Mouse (Mus musculus): ENCODE measurements around the gene Grk1.

Gene Grk1

GRCm38 (mm10) chr8:13430866-13431265 is 26.0 kb downstream of the Grk1 start:
- Histone ChIP-seq H3K36me3 (ENCODE audit: insufficient read depth, low read length) (no peaks in the 10 kb centered on the region), H3K4me3 (replicated peaks; ENCODE audit: low read length) (no peak overlapping the region), H3K4me1 (replicated peaks; ENCODE audit: low read depth, low read length) (peaks cover 23% of the 10 kb centered on the region), H3K9me3 (ENCODE audit: low read length) (peaks cover 5% of the 10 kb centered on the region; the same call in 1 of the 2 replicates), H3K27me3 (ENCODE audit: insufficient read depth, low read length) (peaks cover 7% of the 10 kb centered on the region; the same call in 1 of the 2 replicates)
- TF ChIP-seq CTCF (conservative IDR thresholded peaks at IDR 0.05; ENCODE audit: low read length) (no peak), POU5F1 (IDR thresholded peaks at IDR 0.05; ENCODE audit: borderline replicate concordance, low read length) (no peak), NANOG (IDR thresholded peaks at IDR 0.05; ENCODE audit: borderline replicate concordance, low read length) (no peak)

GRCm38 (mm10) chr8:13433130-13433529 is 28.2 kb downstream of the Grk1 start:
- Histone ChIP-seq H3K36me3 (ENCODE audit: insufficient read depth, low read length) (no peaks in the 10 kb centered on the region), H3K4me1 (replicated peaks; ENCODE audit: low read depth, low read length) (peaks cover 26% of the 10 kb centered on the region), H3K27me3 (ENCODE audit: insufficient read depth, low read length) (peaks cover 12% of the 10 kb centered on the region; the same call in 1 of the 2 replicates), H3K9me3 (ENCODE audit: low read length) (peaks cover 5% of the 10 kb centered on the region; the same call in 1 of the 2 replicates), H3K4me3 (replicated peaks; ENCODE audit: low read length) (no peak overlapping the region)
- no peak for TF ChIP-seq CTCF (conservative IDR thresholded peaks at IDR 0.05; ENCODE audit: low read length)
- TF ChIP-seq POU5F1 (IDR thresholded peaks at IDR 0.05; ENCODE audit: borderline replicate concordance, low read length): no peak
- TF ChIP-seq NANOG (IDR thresholded peaks at IDR 0.05; ENCODE audit: borderline replicate concordance, low read length): no peak

GRCm38 (mm10) chr8:13434889-13435288 is 30.0 kb downstream of the Grk1 start, which contains the start of gene Tmem255b:
Gene Tmem255b, plus strand, starts transcription at chr8:13435189.
- Histone ChIP-seq H3K27me3 (ENCODE audit: insufficient read depth, low read length) (peaks cover 12% of the 10 kb centered on the region; the same call in 1 of the 2 replicates), H3K36me3 (ENCODE audit: insufficient read depth, low read length) (no peaks in the 10 kb centered on the region), H3K9me3 (ENCODE audit: low read length) (peaks cover 7% of the 10 kb centered on the region; the same call in 1 of the 2 replicates), H3K4me1 (replicated peaks; ENCODE audit: low read depth, low read length) (peaks cover 26% of the 10 kb centered on the region), H3K4me3 (replicated peaks; ENCODE audit: low read length) (peak within 1 kb of the TSS; percentile 37; the same call in 1 of the 2 replicates)
- TF ChIP-seq CTCF (conservative IDR thresholded peaks at IDR 0.05; ENCODE audit: low read length) (no peak), NANOG (IDR thresholded peaks at IDR 0.05; ENCODE audit: borderline replicate concordance, low read length) (no peak), POU5F1 (IDR thresholded peaks at IDR 0.05; ENCODE audit: borderline replicate concordance, low read length) (no peak)

GRCm38 (mm10) chr8:13436052-13436451 is 31.2 kb downstream of the Grk1 start:
- peaks cover 19% of the 10 kb centered on the region; the same call in 1 of the 2 replicates for H3K9me3 ChIP-seq (ENCODE audit: low read length)
- H3K36me3 ChIP-seq (ENCODE audit: insufficient read depth, low read length): no peaks in the 10 kb centered on the region
- TF ChIP-seq CTCF (conservative IDR thresholded peaks at IDR 0.05; ENCODE audit: low read length) (no peak), POU5F1 (IDR thresholded peaks at IDR 0.05; ENCODE audit: borderline replicate concordance, low read length) (no peak), NANOG (IDR thresholded peaks at IDR 0.05; ENCODE audit: borderline replicate concordance, low read length) (no peak)
- peaks cover 26% of the 10 kb centered on the region for H3K4me1 ChIP-seq (replicated peaks; ENCODE audit: low read depth, low read length)
- H3K27me3 ChIP-seq (ENCODE audit: insufficient read depth, low read length): peaks cover 12% of the 10 kb centered on the region; the same call in 1 of the 2 replicates
- H3K4me3 ChIP-seq (replicated peaks; ENCODE audit: low read length): no peak overlapping the region

- Histone ChIP-seq H3K4me1 (replicated peaks; ENCODE audit: low read depth, low read length) (peaks cover 26% of the 10 kb centered on the region), H3K4me3 (replicated peaks; ENCODE audit: low read length) (no peak overlapping the region), H3K36me3 (ENCODE audit: insufficient read depth, low read length) (no peaks in the 10 kb centered on the region), H3K9me3 (ENCODE audit: low read length) (peaks cover 17% of the 10 kb centered on the region; the same call in 1 of the 2 replicates), H3K27me3 (ENCODE audit: insufficient read depth, low read length) (peaks cover 12% of the 10 kb centered on the region; the same call in 1 of the 2 replicates)
- TF ChIP-seq POU5F1 (IDR thresholded peaks at IDR 0.05; ENCODE audit: borderline replicate concordance, low read length) (no peak), NANOG (IDR thresholded peaks at IDR 0.05; ENCODE audit: borderline replicate concordance, low read length) (no peak)
Observed at GRCm38 (mm10) chr8:13437531-13437930, 32.6 kb downstream of the Grk1 start.

GRCm38 (mm10) chr8:13442152-13442551 is 37.3 kb downstream of the Grk1 start:
- H3K9me3 ChIP-seq (ENCODE audit: low read length): peaks cover 17% of the 10 kb centered on the region; the same call in 1 of the 2 replicates
- TF ChIP-seq CTCF (conservative IDR thresholded peaks at IDR 0.05; ENCODE audit: low read length) (no peak), NANOG (IDR thresholded peaks at IDR 0.05; ENCODE audit: borderline replicate concordance, low read length) (no peak), POU5F1 (IDR thresholded peaks at IDR 0.05; ENCODE audit: borderline replicate concordance, low read length) (no peak)
- H3K36me3 ChIP-seq (ENCODE audit: insufficient read depth, low read length): no peaks in the 10 kb centered on the region
- H3K4me1 ChIP-seq (replicated peaks; ENCODE audit: low read depth, low read length): no peaks in the 10 kb centered on the region
- H3K4me3 ChIP-seq (replicated peaks; ENCODE audit: low read length): no peak overlapping the region
- H3K27me3 ChIP-seq (ENCODE audit: insufficient read depth, low read length): no peaks in the 10 kb centered on the region

- 0 out of 2 replicates have a peak, but pooled peaks cover 4% of the 10 kb centered on the region for H3K27me3 ChIP-seq (ENCODE audit: insufficient read depth, low read length)
- no peaks in the 10 kb centered on the region for H3K4me1 ChIP-seq (replicated peaks; ENCODE audit: low read depth, low read length)
- H3K36me3 ChIP-seq (ENCODE audit: insufficient read depth, low read length): no peaks in the 10 kb centered on the region
- no peak for TF ChIP-seq NANOG (IDR thresholded peaks at IDR 0.05; ENCODE audit: borderline replicate concordance, low read length)
- TF ChIP-seq POU5F1 (IDR thresholded peaks at IDR 0.05; ENCODE audit: borderline replicate concordance, low read length): no peak
- TF ChIP-seq CTCF (conservative IDR thresholded peaks at IDR 0.05; ENCODE audit: low read length): no peak
- H3K4me3 ChIP-seq (replicated peaks; ENCODE audit: low read length): no peak overlapping the region
- 0 out of 2 replicates have a peak, but pooled peaks cover 3% of the 10 kb centered on the region for H3K9me3 ChIP-seq (ENCODE audit: low read length)
Observed at GRCm38 (mm10) chr8:13446456-13446855, 41.6 kb downstream of the Grk1 start.

GRCm38 (mm10) chr8:13448145-13448544 is 43.3 kb downstream of the Grk1 start:
- Histone ChIP-seq H3K36me3 (ENCODE audit: insufficient read depth, low read length) (no peaks in the 10 kb centered on the region), H3K9me3 (ENCODE audit: low read length) (no peaks in the 10 kb centered on the region), H3K4me3 (replicated peaks; ENCODE audit: low read length) (no peak overlapping the region), H3K27me3 (ENCODE audit: insufficient read depth, low read length) (0 out of 2 replicates have a peak, but pooled peaks cover 4% of the 10 kb centered on the region), H3K4me1 (replicated peaks; ENCODE audit: low read depth, low read length) (no peaks in the 10 kb centered on the region)
- TF ChIP-seq CTCF (conservative IDR thresholded peaks at IDR 0.05; ENCODE audit: low read length): no peak
- no peak for TF ChIP-seq POU5F1 (IDR thresholded peaks at IDR 0.05; ENCODE audit: borderline replicate concordance, low read length)
- TF ChIP-seq NANOG (IDR thresholded peaks at IDR 0.05; ENCODE audit: borderline replicate concordance, low read length): no peak

All from E14TG2a.4 (cell line).